Mouse (Mus musculus) ovary, postnatal 36 days (tissue): ENCODE results near the gene Krtdap.

Source experiments
- DNase-seq: peaks from one replicate; pipeline ENCODE4 v3.0.0; 2022; ENCODE audit warnings: low spot score, mixed read lengths

Gene Krtdap

GRCm38 (mm10) chr7:30840306-30840705 lies 52.6 kb downstream of the Krtdap start:
- no peak for DNase-seq
